In the genomic region with DNA sequence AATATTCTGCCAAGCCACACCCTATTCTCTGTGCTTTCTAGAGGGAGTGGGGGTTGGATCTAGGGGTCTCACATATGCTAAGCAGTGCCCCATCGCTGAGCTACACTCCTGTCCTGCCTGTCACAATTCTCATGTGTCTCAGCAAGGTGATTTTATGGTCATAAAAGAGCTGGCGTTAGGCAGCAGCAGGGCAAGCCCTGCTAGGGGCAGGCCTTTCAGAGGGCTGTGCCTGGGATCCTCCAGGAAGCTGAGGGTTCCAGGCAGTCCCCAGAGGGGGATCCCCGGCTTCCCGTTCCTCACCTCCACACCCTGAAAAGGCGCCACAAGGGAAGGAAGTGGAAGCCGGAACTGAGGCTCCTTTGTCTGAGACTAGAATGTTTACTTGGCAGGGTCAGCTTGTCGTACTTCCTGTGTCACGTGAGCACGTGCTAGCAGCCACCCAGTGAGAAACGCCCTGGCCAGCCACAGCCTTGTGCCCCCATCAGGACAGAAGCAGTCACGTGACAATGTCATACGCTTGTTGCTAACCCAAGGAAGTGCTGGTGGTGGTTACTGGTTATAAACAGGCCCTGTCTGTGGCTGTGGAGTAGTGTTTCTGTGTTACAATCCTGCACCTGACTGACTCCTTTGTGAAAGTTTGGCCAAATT, we compare ENCODE assay signal across 8 mouse cellular contexts.
DNase-seq lines count a peak whose midpoint lies in the region; ATAC-seq lines count a peak whose summit lies in the region.

No protein-coding gene starts in this region.

- H3K27ac ChIP-seq in embryonic facial prominence, embryonic 15.5 days (replicated peaks): 0 out of 2 replicates have a peak overlapping the region, but pooled peaks have one; percentile 28

- peaks cover 6% of the 10 kb centered on the region for H3K4me1 ChIP-seq in embryonic facial prominence, embryonic 15.5 days

- peak overlapping the region; percentile 28 for H3K4me3 ChIP-seq in embryonic facial prominence, embryonic 15.5 days (replicated peaks)

- intact Hi-C loops in heart, postnatal 10 days (cut with DNase I): loop anchor here (10.0 kb wide), 2 partner anchors 329 to 379 kb away; no protein-coding TSS in a partner anchor

- H3K27me3 ChIP-seq in embryonic facial prominence, embryonic 15.5 days: peaks cover 31% of the 10 kb centered on the region

- no peaks in the 10 kb centered on the region for H3K36me3 ChIP-seq in embryonic facial prominence, embryonic 15.5 days

- no peaks in the 10 kb centered on the region for H3K9me3 ChIP-seq in embryonic facial prominence, embryonic 15.5 days (replicated peaks)

- WGBS in embryonic facial prominence, embryonic 15.5 days: 10% methylated on average over 12 of the region's 12 CpGs

- peak overlapping the region; percentile 47 for H3K4me2 ChIP-seq in embryonic facial prominence, embryonic 15.5 days (replicated peaks)

- no peak overlapping the region; the same call in 1 of the 2 replicates for H3K9ac ChIP-seq in embryonic facial prominence, embryonic 15.5 days

- peak; percentile 79 for ATAC-seq in embryonic facial prominence, embryonic 15.5 days (ENCODE audit: insufficient number of reproducible peaks, low FRiP score, low TSS enrichment, low read depth)
- ATAC-seq in megakaryocyte progenitor cell, adult 5-6 weeks (replicated peaks; ENCODE audit: poor library complexity): peak; percentile 92

- DNase-seq in layer of hippocampus, adult 9-11 months: peak; percentile 25
- DNase-seq in layer of hippocampus, adult 11-12 months (ENCODE audit: low spot score): no peak
- peak; percentile 74 to 81 for DNase-seq in heart, postnatal 10 days
- DNase-seq in kidney, postnatal 36 days: peak; percentile 75 to 85
- peak; percentile 84 for DNase-seq in spleen, postnatal 36 days (ENCODE audit: low spot score in 2 of 2)
- no peak for DNase-seq in layer of hippocampus, postnatal 36 days

Comparison
In these comparisons a context has a peak if more than half of its experiments do, and no peak if none do; other contexts are left out.
1. DNase-seq: peak in layer of hippocampus, adult 9-11 months (single experiment), heart, postnatal 10 days (2 of 2), kidney, postnatal 36 days (2 of 2) and spleen, postnatal 36 days (2 of 2); none in layer of hippocampus, adult 11-12 months (single experiment) and layer of hippocampus, postnatal 36 days (0 of 2).